Mouse (Mus musculus) hindbrain, embryonic 14.5 days (tissue): ENCODE results near the gene Agtr1b. TPM values are rescaled to one million over a fixed set of nuclear protein-coding genes. Genes with fewer than 3 reads are reported as not detected.

Experiments used
- ATAC-seq: fragments of 200-750 bp; cut with Nextera tagmentation; 2 replicates; pipeline ENCODE4 v1.8.0; 2017; ENCODE audit warnings: moderate number of reproducible peaks, mild to moderate bottlenecking, moderate TSS enrichment, moderate library complexity; ENCODE audit not compliant: low FRiP score
- DNase-seq: peaks from one replicate; pipeline ENCODE4 v3.0.0-alpha.2; 2015; ENCODE audit warnings: low spot score
- H3K27ac ChIP-seq: fragments of 300-500 bp; sonication (generic); 2 replicates; pipeline ENCODE4 v1.5.1; 2014; ENCODE audit warnings: mild to moderate bottlenecking, moderate library complexity
- H3K27me3 ChIP-seq: fragments of 300-500 bp; sonication (generic); 2 replicates; pipeline ENCODE4 v1.6.1; 2014; ENCODE audit warnings: mild to moderate bottlenecking, low read length, mixed read lengths; ENCODE audit not compliant: control insufficient read depth, insufficient read depth
- H3K36me3 ChIP-seq: fragments of 300-500 bp; sonication (generic); replicated peaks from 2 replicates; pipeline ENCODE4 v1.6.1; 2014; ENCODE audit not compliant: control insufficient read depth, insufficient read depth
- H3K4me1 ChIP-seq: fragments of 300-500 bp; sonication (generic); replicated peaks from 2 replicates; pipeline ENCODE4 v1.6.1; 2014; ENCODE audit warnings: antibody characterized with exemption, low read length, mixed read lengths; ENCODE audit not compliant: control insufficient read depth, insufficient read depth
- H3K4me2 ChIP-seq: fragments of 300-500 bp; sonication (generic); replicated peaks from 2 replicates; pipeline ENCODE4 v1.6.1; 2014; ENCODE audit warnings: mild to moderate bottlenecking, moderate library complexity
- H3K4me3 ChIP-seq: fragments of 300-500 bp; sonication (generic); replicated peaks from 2 replicates; pipeline ENCODE4 v1.5.1; 2014; ENCODE audit warnings: mild to moderate bottlenecking, low read length
- H3K9ac ChIP-seq: fragments of 300-500 bp; sonication (generic); 2 replicates; pipeline ENCODE4 v1.6.1; 2014
- H3K9me3 ChIP-seq: fragments of 300-500 bp; sonication (generic); 2 replicates; pipeline ENCODE4 v1.6.1; 2016; ENCODE audit warnings: low read length; ENCODE audit not compliant: control insufficient read depth
- WGBS: fragments of 180-500 bp; shearing (Covaris S2); extraction: QIAGEN DNeasy Blood & Tissue Kit; methylation state at CpG from one replicate; pipeline ENCODE4 v1.1.7; 2014; 5-methylcytosine and 5-hydroxymethylcytosine counted together
- polyA plus RNA-seq: library from polyadenylated mRNA; unstranded; fragments of >200 nt; fragmentation: Nextera tagmentation; extraction: Ambion mirVana; gene quantifications from 2 replicates; pipeline ENCODE4 v1.2.1, GENCODE M21; 2014

Agtr1b gene
- polyA plus RNA-seq, 1 experiment from 2014 or later, result 0.58 TPM

GRCm38 (mm10) chr3:20295546-20295945, 71.4 kb downstream of the Agtr1b start:
- no peaks in the 10 kb centered on the region for H3K27me3 ChIP-seq
- DNase-seq (no peak), ATAC-seq (no peak)
- H3K4me2 ChIP-seq, result no peak overlapping the region
- no peaks in the 10 kb centered on the region for H3K9me3 ChIP-seq
- H3K9ac ChIP-seq, result no peak overlapping the region
- no peak overlapping the region for H3K27ac ChIP-seq
- H3K36me3 ChIP-seq, result no peaks in the 10 kb centered on the region
- no peak overlapping the region for H3K4me3 ChIP-seq
- WGBS, result 90% methylated on average over 3 of the region's 3 CpGs
- H3K4me1 ChIP-seq, result no peaks in the 10 kb centered on the region

GRCm38 (mm10) chr3:20294542-20295348, 72.2 kb downstream of the Agtr1b start:
- no peak for DNase-seq
- Histone ChIP-seq H3K27me3 (no peaks in the 10 kb centered on the region), H3K4me1 (no peaks in the 10 kb centered on the region), H3K4me3 (no peak overlapping the region), H3K4me2 (no peak overlapping the region), H3K9me3 (no peaks in the 10 kb centered on the region), H3K9ac (no peak overlapping the region), H3K27ac (no peak overlapping the region), H3K36me3 (no peaks in the 10 kb centered on the region)
- 85% methylated on average over 9 of the region's 9 CpGs for WGBS
- no peak for ATAC-seq

GRCm38 (mm10) chr3:20291370-20291769, 75.6 kb downstream of the Agtr1b start:
- Histone ChIP-seq H3K27me3 (no peaks in the 10 kb centered on the region), H3K36me3 (no peaks in the 10 kb centered on the region), H3K4me3 (no peak overlapping the region), H3K27ac (no peak overlapping the region), H3K9me3 (no peaks in the 10 kb centered on the region), H3K4me2 (no peak overlapping the region), H3K4me1 (no peaks in the 10 kb centered on the region), H3K9ac (no peak overlapping the region)
- ATAC-seq (no peak), DNase-seq (no peak)

DNA sequence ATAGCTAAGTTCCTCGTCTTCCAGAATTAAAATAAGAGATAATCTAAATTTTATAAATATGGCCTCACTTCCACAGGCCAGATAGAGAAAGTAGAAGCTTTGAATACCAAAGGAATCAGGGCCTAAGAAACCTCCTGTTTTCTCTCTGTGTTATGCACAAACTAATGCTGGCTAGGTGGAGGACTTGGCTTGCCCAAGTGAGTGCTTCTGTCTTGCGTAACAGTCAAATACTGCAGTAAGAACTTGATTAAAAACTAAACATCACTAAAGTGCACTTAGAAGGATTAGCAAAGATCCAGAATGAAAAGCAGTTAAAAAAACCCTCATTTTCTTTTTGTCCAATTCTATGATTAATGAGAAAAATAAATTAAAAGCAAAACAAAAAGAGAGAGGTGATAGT, 78.2 kb downstream of the Agtr1b start:
- DNase-seq, result no peak

DNA sequence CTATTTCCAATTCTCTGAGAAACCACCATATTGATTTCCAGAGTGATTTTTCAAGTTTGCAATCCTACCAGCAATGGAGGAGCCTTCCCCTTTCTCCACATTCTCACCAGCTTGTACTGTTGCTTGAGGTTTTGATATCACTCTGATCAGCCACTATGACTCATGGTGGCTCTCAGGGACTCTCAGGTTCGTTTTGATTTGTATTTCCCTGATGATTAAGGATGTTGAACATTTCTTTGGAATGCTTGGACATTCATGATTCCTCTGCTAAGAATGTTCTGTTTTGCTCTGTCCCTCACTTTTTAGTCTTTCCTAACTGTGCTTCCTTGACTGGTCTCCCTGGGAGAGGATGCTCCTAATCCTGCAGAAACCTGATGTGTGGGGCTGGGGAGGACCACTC, 85.2 kb downstream of the Agtr1b start:
- ATAC-seq (no peak), DNase-seq (no peak)
- Histone ChIP-seq H3K4me1 (no peaks in the 10 kb centered on the region), H3K4me2 (no peak overlapping the region), H3K27ac (no peak overlapping the region), H3K27me3 (no peaks in the 10 kb centered on the region), H3K36me3 (no peaks in the 10 kb centered on the region), H3K9ac (no peak overlapping the region), H3K4me3 (no peak overlapping the region), H3K9me3 (no peaks in the 10 kb centered on the region)
- 74% methylated on average over 1 of the region's 1 CpGs for WGBS

More for the DNA sequence above, 78.2 kb downstream of the Agtr1b start:
- H3K36me3 ChIP-seq, result no peaks in the 10 kb centered on the region
- H3K4me1 ChIP-seq, result no peaks in the 10 kb centered on the region
- H3K4me3 ChIP-seq, result no peak overlapping the region
- no peaks in the 10 kb centered on the region for H3K9me3 ChIP-seq
- no peaks in the 10 kb centered on the region for H3K27me3 ChIP-seq
- no peak overlapping the region for H3K9ac ChIP-seq
- no peak overlapping the region for H3K27ac ChIP-seq
- 96% methylated on average over 2 of the region's 2 CpGs for WGBS
- no peak for ATAC-seq
- no peak overlapping the region for H3K4me2 ChIP-seq

DNA sequence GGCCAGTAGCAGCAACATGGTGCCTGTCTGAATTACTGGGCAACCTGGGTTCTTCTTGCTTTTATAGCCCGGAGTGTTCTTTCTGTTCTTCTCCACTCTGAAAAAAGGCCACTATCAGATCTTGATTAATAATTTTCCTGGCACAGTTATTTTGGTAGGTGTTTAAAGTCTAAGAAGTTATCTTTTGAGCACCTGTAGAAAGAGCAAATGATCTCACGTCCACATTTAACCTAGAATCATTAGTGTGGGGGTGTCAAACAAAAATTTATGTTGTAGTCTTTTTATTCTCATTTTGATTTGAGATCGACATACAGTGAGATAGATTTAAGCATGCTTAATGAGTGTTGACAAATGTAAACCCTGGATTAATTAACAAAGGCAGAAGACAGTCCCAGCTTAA, 91.3 kb downstream of the Agtr1b start, which contains the start of gene Cpb1:
Cpb1 (minus strand) TSS at position 101 of the 400 bp plus-strand sequence.
- H3K9me3 ChIP-seq, result no peaks in the 10 kb centered on the region
- H3K36me3 ChIP-seq, result no peaks in the 10 kb centered on the region
- H3K27ac ChIP-seq, result no peak within 1 kb of the TSS
- no peaks in the 10 kb centered on the region for H3K27me3 ChIP-seq
- no peak within 1 kb of the TSS for H3K9ac ChIP-seq
- no peak within 1 kb of the TSS for H3K4me2 ChIP-seq
- H3K4me1 ChIP-seq, result no peaks in the 10 kb centered on the region
- H3K4me3 ChIP-seq, result no peak within 1 kb of the TSS
- ATAC-seq (no peak), DNase-seq (no peak)
- WGBS, result 89% methylated on average over 3 of the region's 3 CpGs

Other genes with a start within 250 kb of the Agtr1b start
- gene Gyg, start 211.9 kb downstream of the Agtr1b start, polyA plus RNA-seq, result 64.9 and 79.5 TPM in 2 replicates
- gene Cpa3, start 125.0 kb downstream of the Agtr1b start, polyA plus RNA-seq, result 0.18 and 0.35 TPM in 2 replicates
- 0.25 and 0.70 TPM in 2 replicates for gene Cpb1, start 91.4 kb downstream of the Agtr1b start, polyA plus RNA-seq